Mouse (Mus musculus): ENCODE measurements around the gene Gucy2f.
"Not testable (repeated sequence)": the region's sequence is repeated elsewhere in the genome, so short reads cannot be mapped to it uniquely, and the experiment has no call there.

Gucy2f gene

GRCm38 (mm10) chrX:142196831-142197230 lies at the start of gene Gucy2f:
Gucy2f (minus strand) TSS chrX:142196931.
- DNase-seq, result no peak

GRCm38 (mm10) chrX:142245682-142246327 lies 49.1 kb upstream of the Gucy2f start:
- DNase-seq, result no peak

DNA sequence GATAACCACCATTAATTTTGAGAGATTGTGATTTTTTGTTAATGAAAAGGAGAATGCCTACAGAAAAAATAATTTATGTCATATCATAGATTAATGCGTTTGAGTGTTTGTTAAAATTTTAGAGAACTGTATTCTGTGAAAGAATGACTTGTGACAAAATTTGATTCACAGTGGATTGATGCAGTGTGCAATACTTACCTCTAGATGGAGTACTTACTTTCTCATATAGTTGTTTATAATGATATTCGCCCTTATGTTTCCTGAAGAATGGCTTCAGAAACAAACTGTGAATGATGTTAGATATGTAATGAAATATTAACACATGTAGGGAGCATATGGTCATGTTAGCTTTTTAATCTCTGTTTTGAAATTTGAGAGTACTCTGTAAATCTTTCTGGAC lies 40.4 kb upstream of the Gucy2f start:
- DNase-seq, result no peak

DNA sequence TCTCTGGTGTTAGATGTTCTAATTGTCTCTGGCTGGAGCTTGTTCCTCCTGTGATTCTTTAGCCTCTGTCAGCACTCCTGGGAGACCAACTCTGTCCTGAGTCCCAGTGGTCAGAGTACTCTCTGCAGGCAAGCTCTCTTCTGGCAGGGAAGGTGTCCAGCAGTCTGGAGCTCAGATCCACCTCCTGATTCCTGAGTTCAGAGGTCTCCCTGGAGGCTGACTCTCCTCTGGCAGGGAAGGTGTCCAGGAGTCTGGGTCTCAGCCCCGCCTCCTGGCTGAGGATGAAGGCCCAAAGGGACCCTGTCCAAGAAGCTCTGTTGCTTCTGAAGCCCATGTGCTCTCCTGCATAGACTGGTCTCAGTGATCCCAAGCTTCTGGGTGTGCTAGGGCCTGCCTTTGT lies 39.4 kb upstream of the Gucy2f start:
- not testable (repeated sequence) for DNase-seq

GRCm38 (mm10) chrX:142228769-142229158 lies 32.0 kb upstream of the Gucy2f start:
- DNase-seq, result no peak

GRCm38 (mm10) chrX:142228055-142228768 lies 31.5 kb upstream of the Gucy2f start:
- peak; percentile 75 for DNase-seq

GRCm38 (mm10) chrX:142227398-142228054 lies 30.8 kb upstream of the Gucy2f start:
- no peak for DNase-seq

DNA sequence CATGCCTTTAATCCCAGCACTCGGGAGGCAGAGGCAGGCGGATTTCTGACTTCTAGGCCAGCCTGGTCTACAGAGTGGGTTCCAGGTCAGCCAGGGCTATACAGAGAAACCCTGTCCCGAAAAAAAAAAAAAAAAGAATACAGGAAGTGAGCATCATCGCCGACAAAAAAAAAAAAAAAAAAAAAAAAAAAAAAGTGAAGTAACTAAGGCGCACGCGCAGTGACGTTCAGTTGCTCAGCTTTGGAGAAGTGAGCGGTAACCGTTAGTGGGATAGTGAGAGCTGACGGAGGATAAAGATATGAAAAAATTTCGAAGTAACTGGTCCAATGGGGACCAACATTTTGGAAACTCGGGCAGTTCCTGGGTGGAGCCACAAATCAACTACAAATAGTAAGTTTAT lies 29.8 kb upstream of the Gucy2f start, which contains the start of gene Nxt2:
Gene Nxt2 (plus strand): TSS at position 229 of the 400 bp plus-strand sequence.
- DNase-seq, result no peak

DNA sequence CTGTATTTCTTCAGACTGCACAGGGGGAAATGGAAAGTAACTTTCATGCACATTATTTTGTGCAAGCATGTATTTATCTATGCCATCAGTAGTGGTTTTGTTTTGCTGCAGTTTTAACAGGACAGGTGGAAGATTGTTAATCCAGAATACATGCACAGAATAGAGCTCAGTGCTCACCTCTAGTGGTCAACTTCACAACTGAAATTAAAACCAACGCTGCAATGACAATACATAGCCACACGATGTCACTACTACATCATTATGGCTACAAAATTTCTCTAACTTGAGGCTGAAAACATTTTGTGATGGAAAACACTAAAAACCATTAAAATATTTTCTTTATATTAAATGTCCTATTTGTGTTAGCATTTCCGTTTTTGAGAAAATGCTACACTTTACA lies 3.6 kb upstream of the Gucy2f start:
- DNase-seq, result peak; percentile 31

DNA sequence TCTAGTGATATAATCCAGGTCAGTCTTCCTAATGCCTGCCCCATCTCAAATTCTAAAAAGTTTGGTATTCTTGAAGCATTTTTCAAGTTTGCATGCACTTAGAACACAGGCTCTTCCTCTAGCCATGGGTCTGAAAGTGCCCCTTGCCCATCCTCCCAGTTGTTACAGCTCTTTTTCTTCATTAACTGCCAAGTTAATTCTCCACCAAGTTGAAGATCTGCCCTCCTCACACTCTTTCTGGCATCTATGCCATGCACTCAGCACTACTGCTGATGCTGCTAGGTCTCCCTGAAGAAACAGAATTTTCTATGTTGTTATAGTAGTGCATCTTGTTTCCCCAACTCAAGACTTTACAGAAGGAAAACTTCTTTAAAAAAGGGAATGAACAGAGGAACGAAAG lies 1.2 kb downstream of the Gucy2f start:
- DNase-seq, result no peak

GRCm38 (mm10) chrX:142194420-142194819 lies 2.3 kb downstream of the Gucy2f start:
- DNase-seq, result peak; percentile 15

- DNase-seq, result peak; percentile 20
Measured at GRCm38 (mm10) chrX:142190355-142190754, 6.4 kb downstream of the Gucy2f start.

DNA sequence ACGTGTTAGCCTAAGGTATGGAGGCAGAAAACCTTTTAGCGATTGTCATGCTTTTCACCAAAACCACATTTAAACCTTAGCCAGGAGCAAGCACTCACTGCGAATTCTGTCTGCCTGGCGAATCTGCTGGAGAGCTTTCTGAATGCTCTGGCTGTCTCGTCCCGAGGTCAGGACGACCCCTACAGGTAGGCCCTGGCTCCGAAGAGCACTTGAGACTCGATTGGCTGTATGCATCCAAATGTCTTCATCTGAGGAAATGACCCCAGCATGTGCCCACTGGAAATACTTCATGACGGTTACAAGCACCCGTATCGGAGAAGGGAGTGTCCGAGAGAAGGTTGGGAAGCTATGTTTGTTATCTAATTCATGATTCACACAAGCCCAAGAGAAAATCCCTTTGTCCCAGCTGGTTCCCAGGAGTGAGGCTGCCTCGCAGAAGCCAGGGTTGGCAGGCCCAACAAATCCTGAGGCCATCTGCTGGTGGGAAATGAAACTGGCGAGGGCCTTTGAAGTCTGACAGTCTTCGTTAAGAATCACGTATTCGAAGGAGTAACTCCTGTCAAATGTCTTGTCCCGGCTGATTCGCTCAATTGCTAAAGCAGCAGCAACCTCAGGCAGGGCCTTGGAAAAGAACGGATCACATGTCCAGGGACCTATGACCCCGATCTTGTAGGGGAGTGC lies 7.6 kb downstream of the Gucy2f start:
- peak; percentile 31 for DNase-seq

DNA sequence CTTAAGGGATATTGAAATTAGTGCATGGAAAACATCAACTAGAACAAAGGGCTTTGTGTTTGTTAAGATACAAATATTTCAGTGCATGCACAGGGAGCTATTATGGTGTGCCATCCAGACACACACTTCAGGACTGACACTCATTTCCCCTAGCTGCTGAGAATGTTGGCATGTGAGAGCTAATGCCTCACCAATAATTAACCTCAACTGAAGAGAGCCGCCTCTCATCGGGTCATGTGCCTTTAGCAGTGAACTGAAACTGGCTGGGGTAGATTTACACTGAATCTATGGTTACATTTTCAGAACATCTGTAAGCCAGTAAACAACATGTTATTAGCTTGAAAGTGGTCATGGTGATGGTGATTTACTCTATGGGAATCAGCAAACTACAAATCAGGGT lies 14.7 kb downstream of the Gucy2f start:
- DNase-seq, result no peak

- DNase-seq, result no peak
Measured at GRCm38 (mm10) chrX:142176981-142177380, 19.8 kb downstream of the Gucy2f start.

DNA sequence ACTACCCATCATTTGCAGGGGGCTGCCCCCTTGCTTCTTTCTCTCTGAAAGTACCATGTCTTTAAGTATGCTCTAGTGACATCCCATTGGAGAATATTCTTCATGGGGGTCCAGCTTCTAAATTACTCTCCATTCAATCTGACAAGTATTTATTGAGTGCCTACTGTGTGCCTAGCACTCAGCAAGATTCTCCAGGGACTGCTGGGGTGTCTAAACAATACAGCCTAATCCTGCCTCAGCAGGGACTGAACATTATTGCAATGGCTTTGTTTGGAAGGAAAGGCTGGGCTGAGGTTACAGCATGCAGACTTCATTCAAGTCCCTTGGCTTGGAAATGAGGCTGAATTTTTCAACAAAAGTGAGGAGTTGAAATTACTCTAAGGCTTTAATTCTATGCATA lies 81.0 kb downstream of the Gucy2f start:
- DNase-seq, result no peak

- no peak for DNase-seq
Measured at GRCm38 (mm10) chrX:142111236-142111635, 85.5 kb downstream of the Gucy2f start.

DNA sequence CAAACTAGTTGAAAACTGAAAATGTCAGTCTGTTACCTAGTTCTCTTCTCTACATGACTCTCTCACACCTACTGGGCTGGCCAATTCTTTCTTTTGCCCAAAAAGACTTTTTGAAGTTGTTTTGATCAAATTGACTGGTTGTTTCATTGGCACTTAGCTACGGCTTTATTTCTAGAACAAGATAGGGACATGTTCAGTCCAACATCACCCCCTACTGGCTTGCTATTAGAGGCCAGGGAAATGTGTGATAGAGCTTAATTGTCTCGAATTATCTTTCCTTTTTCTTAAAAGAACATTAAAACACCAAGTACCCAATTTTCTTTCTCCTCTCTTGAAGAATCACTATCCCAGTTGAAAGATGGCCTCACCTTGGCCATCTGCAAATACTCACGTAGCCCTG lies 99.8 kb downstream of the Gucy2f start:
- peak; percentile 7 for DNase-seq

- no peak for DNase-seq
Measured at GRCm38 (mm10) chrX:142095579-142095978, 101.2 kb downstream of the Gucy2f start.

DNA sequence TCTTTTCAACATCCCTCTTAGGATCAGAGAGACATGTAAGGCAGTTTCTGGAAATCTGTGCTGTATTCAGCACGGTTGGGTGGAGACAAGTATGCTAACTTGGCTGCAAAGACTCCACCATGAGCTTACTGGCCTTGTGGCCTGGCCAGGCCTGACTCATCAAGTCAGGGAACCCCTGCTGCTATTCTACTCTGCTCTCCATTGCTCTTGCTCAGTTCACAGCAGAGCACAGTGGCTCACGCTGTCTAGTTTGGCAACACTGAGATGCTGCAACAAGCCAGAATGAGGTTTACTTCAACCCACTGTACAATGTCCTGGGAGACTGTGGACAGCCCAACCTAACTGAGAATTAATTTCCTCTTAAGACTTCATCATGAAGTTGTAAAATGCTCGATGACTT lies 134.1 kb downstream of the Gucy2f start:
- no peak for DNase-seq
